Mouse (Mus musculus): ENCODE data around the gene Cyb561d2. TPM values are rescaled to one million over a fixed set of nuclear protein-coding genes. Genes with fewer than 3 reads are reported as not detected.

Gene Cyb561d2
- polyA plus RNA-seq, 1 experiment = 18.8 TPM

DNA sequence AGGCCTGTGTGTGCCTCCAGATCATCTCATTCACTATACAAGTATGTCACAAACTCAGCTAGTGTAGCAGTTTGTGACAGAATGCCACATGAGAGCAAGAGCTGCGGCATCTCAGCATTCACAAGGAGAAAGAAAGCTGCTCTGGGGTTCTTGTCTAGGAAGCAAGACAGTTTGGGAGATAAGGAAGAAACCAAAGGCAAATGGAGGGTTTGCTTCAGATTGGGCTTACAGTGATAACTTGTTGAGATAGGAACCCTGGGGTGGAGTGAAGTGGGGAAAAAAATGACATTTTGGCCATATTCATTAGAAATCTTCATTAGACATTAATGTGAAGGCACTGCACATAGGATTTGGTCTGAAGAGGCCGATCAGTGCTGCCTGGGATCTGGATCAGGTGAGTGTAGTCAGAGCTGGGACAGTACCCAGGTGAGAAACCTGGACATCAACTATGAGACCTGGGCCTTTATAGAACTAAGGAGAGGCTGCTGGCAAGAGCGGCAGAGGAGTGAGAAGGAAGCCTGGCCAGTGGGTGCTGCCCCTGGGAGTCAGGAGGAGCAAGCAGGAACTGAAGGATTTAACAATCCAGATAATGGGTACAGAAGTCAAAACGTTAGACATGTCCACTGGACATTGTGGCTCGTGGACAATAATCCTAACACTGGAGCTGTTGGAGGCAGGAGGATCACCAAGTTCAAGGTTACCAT, 10.8 kb upstream of the Cyb561d2 start:
- peak overlapping the region; percentile 85 for H3K4me2 ChIP-seq (ENCODE audit: low read depth)
- TF ChIP-seq MYOG (IDR thresholded peaks at IDR 0.05; ENCODE audit: control insufficient read depth in 1 of 3, insufficient read depth in 1 of 3, insufficient read length in 2 of 3, low read depth in 2 of 3) = no peak
- no peak for TF ChIP-seq USF1 (IDR thresholded peaks at IDR 0.05; ENCODE audit: low read depth)
- TF ChIP-seq E2F4 (IDR thresholded peaks at IDR 0.05; ENCODE audit: insufficient read depth) = no peak
- TF ChIP-seq POLR2A (IDR thresholded peaks at IDR 0.05; ENCODE audit: insufficient read length, low read depth) = no peak
- no peak for TF ChIP-seq REST (IDR thresholded peaks at IDR 0.05; ENCODE audit: insufficient read depth, insufficient read length)
- no peak for TF ChIP-seq CEBPB (IDR thresholded peaks at IDR 0.05; ENCODE audit: insufficient read depth, poor library complexity, severe bottlenecking)
- TF ChIP-seq TCF3 (IDR thresholded peaks at IDR 0.05; ENCODE audit: insufficient read length, low read depth) = no peak
- TF ChIP-seq MAX (IDR thresholded peaks at IDR 0.05; ENCODE audit: low read depth) = no peak
- TF ChIP-seq SRF (IDR thresholded peaks at IDR 0.05; ENCODE audit: control insufficient read depth, insufficient read length, low read depth) = no peak
- no peak for TF ChIP-seq TCF12 (IDR thresholded peaks at IDR 0.05; ENCODE audit: insufficient read depth, poor library complexity, severe bottlenecking)
- no peak for TF ChIP-seq MYOD1 (IDR thresholded peaks at IDR 0.05; ENCODE audit: control insufficient read depth in 1 of 3, insufficient read length in 2 of 3, low read depth in 2 of 3)
- TF ChIP-seq POLR2AphosphoS2 (IDR thresholded peaks at IDR 0.05; ENCODE audit: insufficient read length, low read depth) = no peak
- H3ac ChIP-seq (ENCODE audit: control insufficient read depth, insufficient read length) = no peak overlapping the region
- peaks cover 44% of the 10 kb centered on the region for H3K79me2 ChIP-seq (ENCODE audit: control insufficient read depth, insufficient read depth)
- peak overlapping the region; percentile 96 for H3K4me3 ChIP-seq
- peaks cover 8% of the 10 kb centered on the region for H3K36me3 ChIP-seq (ENCODE audit: control insufficient read depth, insufficient read depth)
- H3K27me3 ChIP-seq (ENCODE audit: control insufficient read depth, insufficient read depth, insufficient read length) = no peaks in the 10 kb centered on the region

GRCm38 (mm10) chr9:107551890-107552355, 9.9 kb upstream of the Cyb561d2 start:
- TF ChIP-seq TCF12 (IDR thresholded peaks at IDR 0.05; ENCODE audit: insufficient read depth, poor library complexity, severe bottlenecking) (no peak), POLR2AphosphoS2 (IDR thresholded peaks at IDR 0.05; ENCODE audit: insufficient read length, low read depth) (no peak), SRF (IDR thresholded peaks at IDR 0.05; ENCODE audit: control insufficient read depth, insufficient read length, low read depth) (no peak), MYOG (IDR thresholded peaks at IDR 0.05; ENCODE audit: control insufficient read depth in 1 of 3, insufficient read depth in 1 of 3, insufficient read length in 2 of 3, low read depth in 2 of 3) (no peak)
- H3ac ChIP-seq (ENCODE audit: control insufficient read depth, insufficient read length) = peak overlapping the region; percentile 21
- H3K27me3 ChIP-seq (ENCODE audit: control insufficient read depth, insufficient read depth, insufficient read length) = no peaks in the 10 kb centered on the region
- peak overlapping the region; percentile 85 for H3K4me2 ChIP-seq (ENCODE audit: low read depth)
- H3K36me3 ChIP-seq (ENCODE audit: control insufficient read depth, insufficient read depth) = no peaks in the 10 kb centered on the region
- peaks cover 35% of the 10 kb centered on the region for H3K79me2 ChIP-seq (ENCODE audit: control insufficient read depth, insufficient read depth)
- H3K4me3 ChIP-seq = peak overlapping the region; percentile 96

GRCm38 (mm10) chr9:107551117-107551889, 9.3 kb upstream of the Cyb561d2 start, which contains the start of gene Rassf1:
Gene Rassf1, plus strand, starts transcription at chr9:107551555.
- no peaks in the 10 kb centered on the region for H3K36me3 ChIP-seq (ENCODE audit: control insufficient read depth, insufficient read depth)
- no peaks in the 10 kb centered on the region for H3K27me3 ChIP-seq (ENCODE audit: control insufficient read depth, insufficient read depth, insufficient read length)
- TF ChIP-seq USF1 (IDR thresholded peaks at IDR 0.05; ENCODE audit: low read depth) (no peak), REST (IDR thresholded peaks at IDR 0.05; ENCODE audit: insufficient read depth, insufficient read length) (no peak), MAX (IDR thresholded peaks at IDR 0.05; ENCODE audit: low read depth) (peak; percentile 40), TCF12 (IDR thresholded peaks at IDR 0.05; ENCODE audit: insufficient read depth, poor library complexity, severe bottlenecking) (no peak), POLR2AphosphoS2 (IDR thresholded peaks at IDR 0.05; ENCODE audit: insufficient read length, low read depth) (peak; percentile 56), POLR2A (IDR thresholded peaks at IDR 0.05; ENCODE audit: insufficient read length, low read depth) (peak; percentile 90), MYOD1 (IDR thresholded peaks at IDR 0.05; ENCODE audit: control insufficient read depth in 1 of 3, insufficient read length in 2 of 3, low read depth in 2 of 3) (peak in 1 of 3 experiments; percentile 13), TCF3 (IDR thresholded peaks at IDR 0.05; ENCODE audit: insufficient read length, low read depth) (no peak), SRF (IDR thresholded peaks at IDR 0.05; ENCODE audit: control insufficient read depth, insufficient read length, low read depth) (no peak), MYOG (IDR thresholded peaks at IDR 0.05; ENCODE audit: control insufficient read depth in 1 of 3, insufficient read depth in 1 of 3, insufficient read length in 2 of 3, low read depth in 2 of 3) (peak in 1 of 3 experiments; percentile 53), E2F4 (IDR thresholded peaks at IDR 0.05; ENCODE audit: insufficient read depth) (no peak), CEBPB (IDR thresholded peaks at IDR 0.05; ENCODE audit: insufficient read depth, poor library complexity, severe bottlenecking) (no peak)
- H3K4me2 ChIP-seq (ENCODE audit: low read depth) = peak within 1 kb of the TSS; percentile 85
- H3K4me3 ChIP-seq = peak within 1 kb of the TSS; percentile 96
- H3ac ChIP-seq (ENCODE audit: control insufficient read depth, insufficient read length) = peak within 1 kb of the TSS; percentile 21
- peaks cover 29% of the 10 kb centered on the region for H3K79me2 ChIP-seq (ENCODE audit: control insufficient read depth, insufficient read depth)

DNA sequence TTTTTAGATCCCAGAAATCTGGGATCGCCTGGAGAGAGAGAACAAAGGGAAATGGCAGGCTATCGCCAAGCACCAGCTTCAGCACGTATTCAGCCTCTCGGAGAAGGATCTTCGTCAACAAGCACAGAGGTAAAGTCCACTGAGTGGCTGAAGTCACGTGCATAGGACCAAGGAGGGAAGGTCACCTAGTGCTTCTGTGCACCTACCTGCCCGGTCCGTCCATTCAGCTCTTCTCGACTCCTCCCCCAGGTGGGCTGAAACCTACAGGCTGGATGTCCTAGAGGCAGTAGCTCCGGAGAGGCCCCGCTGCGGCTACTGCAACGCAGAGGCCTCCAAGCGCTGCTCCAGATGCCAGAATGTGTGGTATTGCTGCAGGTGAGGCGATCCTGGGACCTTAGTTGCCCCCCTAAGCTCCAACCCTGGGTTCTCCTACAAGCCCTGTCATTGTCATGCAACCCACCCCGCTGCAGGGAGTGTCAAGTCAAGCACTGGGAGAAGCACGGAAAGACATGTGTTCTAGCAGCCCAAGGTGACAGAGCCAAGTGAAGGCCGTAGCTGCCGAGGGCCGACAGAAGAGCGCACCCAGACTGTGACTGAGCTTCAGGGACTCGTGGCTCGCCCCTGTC, 8.6 kb upstream of the Cyb561d2 start:
- TF ChIP-seq TCF3 (IDR thresholded peaks at IDR 0.05; ENCODE audit: insufficient read length, low read depth) (no peak), POLR2AphosphoS2 (IDR thresholded peaks at IDR 0.05; ENCODE audit: insufficient read length, low read depth) (no peak), MYOD1 (IDR thresholded peaks at IDR 0.05; ENCODE audit: control insufficient read depth in 1 of 3, insufficient read length in 2 of 3, low read depth in 2 of 3) (no peak), POLR2A (IDR thresholded peaks at IDR 0.05; ENCODE audit: insufficient read length, low read depth) (no peak), MYOG (IDR thresholded peaks at IDR 0.05; ENCODE audit: control insufficient read depth in 1 of 3, insufficient read depth in 1 of 3, insufficient read length in 2 of 3, low read depth in 2 of 3) (no peak), TCF12 (IDR thresholded peaks at IDR 0.05; ENCODE audit: insufficient read depth, poor library complexity, severe bottlenecking) (no peak), USF1 (IDR thresholded peaks at IDR 0.05; ENCODE audit: low read depth) (no peak), CEBPB (IDR thresholded peaks at IDR 0.05; ENCODE audit: insufficient read depth, poor library complexity, severe bottlenecking) (no peak), REST (IDR thresholded peaks at IDR 0.05; ENCODE audit: insufficient read depth, insufficient read length) (no peak), SRF (IDR thresholded peaks at IDR 0.05; ENCODE audit: control insufficient read depth, insufficient read length, low read depth) (no peak), E2F4 (IDR thresholded peaks at IDR 0.05; ENCODE audit: insufficient read depth) (no peak), MAX (IDR thresholded peaks at IDR 0.05; ENCODE audit: low read depth) (no peak)
- no peak overlapping the region for H3ac ChIP-seq (ENCODE audit: control insufficient read depth, insufficient read length)
- no peaks in the 10 kb centered on the region for H3K36me3 ChIP-seq (ENCODE audit: control insufficient read depth, insufficient read depth)
- H3K4me2 ChIP-seq (ENCODE audit: low read depth) = peak overlapping the region; percentile 85
- H3K4me3 ChIP-seq = peak overlapping the region; percentile 96
- H3K79me2 ChIP-seq (ENCODE audit: control insufficient read depth, insufficient read depth) = peaks cover 22% of the 10 kb centered on the region
- H3K27me3 ChIP-seq (ENCODE audit: control insufficient read depth, insufficient read depth, insufficient read length) = no peaks in the 10 kb centered on the region
